Mouse (Mus musculus): ENCODE measurements around the gene Wdr95. TPM values are rescaled to one million over a fixed set of nuclear protein-coding genes. Genes with fewer than 3 reads are reported as not detected.

The Wdr95 gene
- polyA plus RNA-seq, 1 experiment: 0.49 TPM

- no peaks in the 10 kb centered on the region for H3K27me3 ChIP-seq (ENCODE audit: control insufficient read depth, insufficient read depth, low read length)
- WGBS: 85% methylated on average over 10 of the region's 10 CpGs
- H3K36me3 ChIP-seq (ENCODE audit: control insufficient read depth, insufficient read depth, low read length): no peaks in the 10 kb centered on the region
- no peak overlapping the region for H3K27ac ChIP-seq (ENCODE audit: insufficient read depth, low read length)
- TF ChIP-seq CTCF (IDR thresholded peaks at IDR 0.05; ENCODE audit: extremely low read depth, insufficient read depth, insufficient read length, insufficient replicate concordance) (no peak), POLR2A (IDR thresholded peaks at IDR 0.05; ENCODE audit: low read depth, low read length) (no peak)
- DNase-seq (ENCODE audit: low read depth in 1 of 2, low spot score in 2 of 2): no peak
- H3K4me1 ChIP-seq (ENCODE audit: control insufficient read depth, insufficient read depth, insufficient read length): no peaks in the 10 kb centered on the region
- H3K4me3 ChIP-seq (ENCODE audit: extremely low read depth, insufficient read depth, insufficient read length): no peak overlapping the region
These were observed 57.4 kb downstream of the Wdr95 start for GRCm38 (mm10) chr5:149585910-149586309.

- no peaks in the 10 kb centered on the region for H3K4me1 ChIP-seq (ENCODE audit: control insufficient read depth, insufficient read depth, insufficient read length)
- no peak overlapping the region for H3K27ac ChIP-seq (ENCODE audit: insufficient read depth, low read length)
These were observed 58.9 kb downstream of the Wdr95 start for GRCm38 (mm10) chr5:149587327-149587895.

GRCm38 (mm10) chr5:149588814-149589534 lies 60.5 kb downstream of the Wdr95 start:
- Histone ChIP-seq H3K27me3 (ENCODE audit: control insufficient read depth, insufficient read depth, low read length) (no peaks in the 10 kb centered on the region), H3K36me3 (ENCODE audit: control insufficient read depth, insufficient read depth, low read length) (no peaks in the 10 kb centered on the region), H3K4me1 (ENCODE audit: control insufficient read depth, insufficient read depth, insufficient read length) (no peaks in the 10 kb centered on the region), H3K4me3 (ENCODE audit: extremely low read depth, insufficient read depth, insufficient read length) (no peak overlapping the region), H3K27ac (ENCODE audit: insufficient read depth, low read length) (no peak overlapping the region)
- WGBS: 42% methylated on average over 7 of the region's 7 CpGs
- TF ChIP-seq POLR2A (IDR thresholded peaks at IDR 0.05; ENCODE audit: low read depth, low read length) (no peak), CTCF (IDR thresholded peaks at IDR 0.05; ENCODE audit: extremely low read depth, insufficient read depth, insufficient read length, insufficient replicate concordance) (no peak)
- DNase-seq (ENCODE audit: low read depth in 1 of 2, low spot score in 2 of 2): no peak

More at GRCm38 (mm10) chr5:149587327-149587895, 58.9 kb downstream of the Wdr95 start:
- H3K36me3 ChIP-seq (ENCODE audit: control insufficient read depth, insufficient read depth, low read length): no peaks in the 10 kb centered on the region
- DNase-seq (ENCODE audit: low read depth in 1 of 2, low spot score in 2 of 2): no peak
- 53% methylated on average over 11 of the region's 11 CpGs for WGBS
- no peak overlapping the region for H3K4me3 ChIP-seq (ENCODE audit: extremely low read depth, insufficient read depth, insufficient read length)
- TF ChIP-seq POLR2A (IDR thresholded peaks at IDR 0.05; ENCODE audit: low read depth, low read length) (no peak), CTCF (IDR thresholded peaks at IDR 0.05; ENCODE audit: extremely low read depth, insufficient read depth, insufficient read length, insufficient replicate concordance) (no peak)
- no peaks in the 10 kb centered on the region for H3K27me3 ChIP-seq (ENCODE audit: control insufficient read depth, insufficient read depth, low read length)

- DNase-seq (ENCODE audit: low read depth in 1 of 2, low spot score in 2 of 2): no peak
These were observed 61.5 kb downstream of the Wdr95 start for GRCm38 (mm10) chr5:149589932-149590331.

GRCm38 (mm10) chr5:149594215-149594614 lies 65.7 kb downstream of the Wdr95 start:
- TF ChIP-seq POLR2A (IDR thresholded peaks at IDR 0.05; ENCODE audit: low read depth, low read length) (no peak), CTCF (IDR thresholded peaks at IDR 0.05; ENCODE audit: extremely low read depth, insufficient read depth, insufficient read length, insufficient replicate concordance) (no peak)
- no peak for DNase-seq (ENCODE audit: low read depth in 1 of 2, low spot score in 2 of 2)
- H3K4me1 ChIP-seq (ENCODE audit: control insufficient read depth, insufficient read depth, insufficient read length): no peaks in the 10 kb centered on the region; the same call in 1 of the 2 replicates
- no peak overlapping the region for H3K4me3 ChIP-seq (ENCODE audit: extremely low read depth, insufficient read depth, insufficient read length)
- no peaks in the 10 kb centered on the region for H3K36me3 ChIP-seq (ENCODE audit: control insufficient read depth, insufficient read depth, low read length)
- no peaks in the 10 kb centered on the region for H3K27me3 ChIP-seq (ENCODE audit: control insufficient read depth, insufficient read depth, low read length)
- no peak overlapping the region for H3K27ac ChIP-seq (ENCODE audit: insufficient read depth, low read length)
- 23% methylated on average over 3 of the region's 3 CpGs for WGBS

More at GRCm38 (mm10) chr5:149589932-149590331, 61.5 kb downstream of the Wdr95 start:
- H3K4me3 ChIP-seq (ENCODE audit: extremely low read depth, insufficient read depth, insufficient read length): no peak overlapping the region
- H3K27me3 ChIP-seq (ENCODE audit: control insufficient read depth, insufficient read depth, low read length): no peaks in the 10 kb centered on the region
- TF ChIP-seq POLR2A (IDR thresholded peaks at IDR 0.05; ENCODE audit: low read depth, low read length) (no peak), CTCF (IDR thresholded peaks at IDR 0.05; ENCODE audit: extremely low read depth, insufficient read depth, insufficient read length, insufficient replicate concordance) (no peak)
- no peaks in the 10 kb centered on the region for H3K36me3 ChIP-seq (ENCODE audit: control insufficient read depth, insufficient read depth, low read length)
- no peak overlapping the region for H3K27ac ChIP-seq (ENCODE audit: insufficient read depth, low read length)
- no peaks in the 10 kb centered on the region for H3K4me1 ChIP-seq (ENCODE audit: control insufficient read depth, insufficient read depth, insufficient read length)
- WGBS: 51% methylated on average over 3 of the region's 3 CpGs

GRCm38 (mm10) chr5:149597351-149597750 lies 68.9 kb downstream of the Wdr95 start:
- no peaks in the 10 kb centered on the region for H3K27me3 ChIP-seq (ENCODE audit: control insufficient read depth, insufficient read depth, low read length)
- DNase-seq (ENCODE audit: low read depth in 1 of 2, low spot score in 2 of 2): no peak
- H3K4me1 ChIP-seq (ENCODE audit: control insufficient read depth, insufficient read depth, insufficient read length): no peaks in the 10 kb centered on the region; the same call in 1 of the 2 replicates
- H3K4me3 ChIP-seq (ENCODE audit: extremely low read depth, insufficient read depth, insufficient read length): no peak overlapping the region
- H3K27ac ChIP-seq (ENCODE audit: insufficient read depth, low read length): no peak overlapping the region
- no peaks in the 10 kb centered on the region for H3K36me3 ChIP-seq (ENCODE audit: control insufficient read depth, insufficient read depth, low read length)
- TF ChIP-seq POLR2A (IDR thresholded peaks at IDR 0.05; ENCODE audit: low read depth, low read length) (no peak), CTCF (IDR thresholded peaks at IDR 0.05; ENCODE audit: extremely low read depth, insufficient read depth, insufficient read length, insufficient replicate concordance) (no peak)
- 72% methylated on average over 18 of the region's 18 CpGs for whole genome bisulfite sequencing

GRCm38 (mm10) chr5:149601996-149602395 lies 73.5 kb downstream of the Wdr95 start:
- TF ChIP-seq CTCF (IDR thresholded peaks at IDR 0.05; ENCODE audit: extremely low read depth, insufficient read depth, insufficient read length, insufficient replicate concordance): no peak
- TF ChIP-seq POLR2A (IDR thresholded peaks at IDR 0.05; ENCODE audit: low read depth, low read length): no peak

More at GRCm38 (mm10) chr5:149601996-149602395, 73.5 kb downstream of the Wdr95 start:
- Histone ChIP-seq H3K27ac (ENCODE audit: insufficient read depth, low read length) (no peak overlapping the region), H3K27me3 (ENCODE audit: control insufficient read depth, insufficient read depth, low read length) (no peaks in the 10 kb centered on the region), H3K36me3 (ENCODE audit: control insufficient read depth, insufficient read depth, low read length) (no peaks in the 10 kb centered on the region), H3K4me1 (ENCODE audit: control insufficient read depth, insufficient read depth, insufficient read length) (no peaks in the 10 kb centered on the region; the same call in 1 of the 2 replicates), H3K4me3 (ENCODE audit: extremely low read depth, insufficient read depth, insufficient read length) (no peak overlapping the region)
- WGBS: 89% methylated on average over 3 of the region's 3 CpGs
- no peak for DNase-seq (ENCODE audit: low read depth in 1 of 2, low spot score in 2 of 2)
